Mouse (Mus musculus) embryonic facial prominence, embryonic 13.5 days (tissue): ENCODE data around the gene Tbc1d1. TPM values are rescaled to one million over a fixed set of nuclear protein-coding genes. Genes with fewer than 3 reads are reported as not detected.
"Not testable (repeated sequence)": the region's sequence is repeated elsewhere in the genome, so short reads cannot be mapped to it uniquely, and the experiment has no call there.

Experiments used
- ATAC-seq: fragments of 200-750 bp; cut with Nextera tagmentation; 2 replicates; pipeline ENCODE4 v1.8.0; 2017; ENCODE audit warnings: low read depth; ENCODE audit not compliant: insufficient number of reproducible peaks, insufficient read depth, low FRiP score, low TSS enrichment
- H3K27ac ChIP-seq: fragments of 300-500 bp; sonication (generic); 2 replicates; pipeline ENCODE4 v1.5.1; 2015; ENCODE audit warnings: moderate library complexity, mild to moderate bottlenecking, inconsistent platforms
- H3K27me3 ChIP-seq: fragments of 300-500 bp; sonication (generic); 2 replicates; pipeline ENCODE4 v1.6.1; 2015; ENCODE audit warnings: mild to moderate bottlenecking, inconsistent platforms
- H3K36me3 ChIP-seq: fragments of 300-500 bp; sonication (generic); 2 replicates; pipeline ENCODE4 v1.6.1; 2015; ENCODE audit warnings: mild to moderate bottlenecking, inconsistent platforms
- H3K4me1 ChIP-seq: fragments of 300-500 bp; sonication (generic); 2 replicates; pipeline ENCODE4 v1.6.1; 2015; ENCODE audit warnings: inconsistent platforms
- H3K4me2 ChIP-seq: fragments of 300-500 bp; sonication (generic); 2 replicates; pipeline ENCODE4 v1.6.1; 2015; ENCODE audit warnings: moderate library complexity, mild to moderate bottlenecking, inconsistent platforms
- H3K4me3 ChIP-seq: fragments of 300-500 bp; sonication (generic); 2 replicates; pipeline ENCODE4 v1.5.1; 2015; ENCODE audit warnings: mild to moderate bottlenecking, inconsistent platforms
- H3K9ac ChIP-seq: fragments of 300-500 bp; sonication (generic); 2 replicates; pipeline ENCODE4 v1.6.1; 2015; ENCODE audit warnings: mild to moderate bottlenecking, inconsistent platforms
- H3K9me3 ChIP-seq: fragments of 300-500 bp; sonication (generic); 2 replicates; pipeline ENCODE4 v1.6.1; 2016; ENCODE audit warnings: inconsistent platforms
- WGBS: fragments of 180-500 bp; shearing (Covaris S2); methylation state at CpG from one replicate; pipeline ENCODE4 v1.1.7; 2015; ENCODE audit warnings: mixed read lengths; 5-methylcytosine and 5-hydroxymethylcytosine counted together
- polyA plus RNA-seq: library from polyadenylated mRNA; unstranded; fragments of >200 nt; fragmentation: Nextera tagmentation; extraction: Ambion mirVana; gene quantifications from 2 replicates; pipeline ENCODE4 v1.2.1, GENCODE M21; 2015

Gene Tbc1d1
- polyA plus RNA-seq, 1 experiment from 2014 or later = 21.6 TPM

DNA sequence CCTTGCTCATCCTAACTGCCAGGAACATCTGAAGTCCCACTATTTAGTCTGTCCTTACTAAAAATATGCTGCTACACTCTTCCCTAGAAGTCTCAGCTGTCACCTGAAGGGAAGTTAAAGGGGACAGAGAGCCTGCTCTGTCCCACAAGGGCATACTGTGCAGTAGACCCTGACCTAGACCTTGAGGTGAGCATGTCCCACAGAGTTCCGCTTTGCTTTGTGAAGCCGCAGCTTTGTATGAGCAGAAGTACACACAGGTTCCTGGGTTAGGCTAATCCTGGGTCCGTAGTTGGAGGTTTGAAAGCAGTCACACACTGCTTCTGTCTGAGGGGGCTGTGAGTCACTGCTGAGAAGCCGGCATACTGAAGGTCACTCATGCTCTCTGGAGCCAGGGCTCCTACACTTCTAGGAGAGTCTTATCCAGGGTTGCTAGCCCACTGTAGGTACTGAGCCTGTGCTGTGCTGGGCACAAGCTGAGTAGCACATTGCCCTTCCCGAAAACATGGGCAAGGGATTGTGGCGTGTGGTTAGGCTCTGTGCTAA is 190.3 kb downstream of the Tbc1d1 start:
- no peak overlapping the region for H3K27ac ChIP-seq
- ATAC-seq = no peak
- no peaks in the 10 kb centered on the region for H3K9me3 ChIP-seq
- H3K36me3 ChIP-seq = peaks cover 31% of the 10 kb centered on the region
- H3K27me3 ChIP-seq = no peaks in the 10 kb centered on the region
- no peak overlapping the region for H3K4me3 ChIP-seq
- 92% methylated on average over 6 of the region's 6 CpGs for WGBS
- no peak overlapping the region for H3K4me2 ChIP-seq
- 0 out of 2 replicates have a peak, but pooled peaks cover 5% of the 10 kb centered on the region for H3K4me1 ChIP-seq
- H3K9ac ChIP-seq = no peak overlapping the region

DNA sequence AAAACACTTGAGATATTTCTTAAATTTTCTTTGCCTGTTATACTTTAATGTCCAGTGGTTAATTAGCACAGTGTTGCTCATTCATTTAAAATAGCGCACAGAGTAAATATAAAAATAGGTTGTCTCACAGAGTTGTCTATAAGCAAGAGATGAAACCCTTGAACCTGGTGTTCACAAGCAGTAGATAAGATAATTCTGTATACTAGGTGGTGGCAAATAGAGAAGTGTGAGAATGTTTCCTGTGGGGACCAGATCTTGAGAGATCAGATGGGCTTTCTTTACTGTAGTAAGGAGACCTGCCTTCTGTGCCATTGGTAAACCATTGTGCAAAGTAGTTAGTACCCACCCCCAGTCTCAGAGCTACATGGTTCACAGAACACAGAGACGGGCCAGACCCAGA is 192.1 kb downstream of the Tbc1d1 start:
- Histone ChIP-seq H3K4me3 (no peak overlapping the region), H3K4me1 (0 out of 2 replicates have a peak, but pooled peaks cover 5% of the 10 kb centered on the region), H3K9me3 (no peaks in the 10 kb centered on the region), H3K9ac (no peak overlapping the region), H3K36me3 (peaks cover 35% of the 10 kb centered on the region), H3K27me3 (no peaks in the 10 kb centered on the region), H3K27ac (no peak overlapping the region), H3K4me2 (no peak overlapping the region)
- no peak for ATAC-seq
- WGBS = over 99% methylated on average over 2 of the region's 2 CpGs

DNA sequence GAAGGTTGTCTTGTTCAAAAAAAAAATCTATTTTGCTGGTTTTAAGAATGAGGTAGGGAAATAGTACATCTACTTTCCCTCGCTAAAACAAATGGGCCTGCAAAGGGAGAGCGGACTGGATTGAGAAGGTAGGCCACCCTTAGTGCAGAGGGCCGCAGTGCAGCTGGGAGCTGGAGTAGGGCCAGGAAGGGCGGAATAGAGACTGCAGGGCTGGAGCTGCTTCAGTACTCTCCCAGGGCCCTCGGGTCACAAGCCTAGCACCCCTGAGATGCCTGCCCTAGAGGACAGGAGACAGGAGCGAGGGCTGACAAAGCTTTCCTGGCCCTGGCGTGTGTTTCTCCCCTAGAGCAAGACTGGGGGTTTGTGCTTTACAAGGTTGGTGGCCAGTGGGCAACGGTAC is 192.7 kb downstream of the Tbc1d1 start:
- 89% methylated on average over 8 of the region's 8 CpGs for WGBS
- H3K9ac ChIP-seq = no peak overlapping the region
- H3K27ac ChIP-seq = no peak overlapping the region
- no peak for ATAC-seq
- peaks cover 35% of the 10 kb centered on the region for H3K36me3 ChIP-seq
- H3K4me1 ChIP-seq = 0 out of 2 replicates have a peak, but pooled peaks cover 5% of the 10 kb centered on the region
- no peaks in the 10 kb centered on the region for H3K27me3 ChIP-seq
- H3K9me3 ChIP-seq = no peaks in the 10 kb centered on the region
- no peak overlapping the region for H3K4me3 ChIP-seq
- no peak overlapping the region for H3K4me2 ChIP-seq

DNA sequence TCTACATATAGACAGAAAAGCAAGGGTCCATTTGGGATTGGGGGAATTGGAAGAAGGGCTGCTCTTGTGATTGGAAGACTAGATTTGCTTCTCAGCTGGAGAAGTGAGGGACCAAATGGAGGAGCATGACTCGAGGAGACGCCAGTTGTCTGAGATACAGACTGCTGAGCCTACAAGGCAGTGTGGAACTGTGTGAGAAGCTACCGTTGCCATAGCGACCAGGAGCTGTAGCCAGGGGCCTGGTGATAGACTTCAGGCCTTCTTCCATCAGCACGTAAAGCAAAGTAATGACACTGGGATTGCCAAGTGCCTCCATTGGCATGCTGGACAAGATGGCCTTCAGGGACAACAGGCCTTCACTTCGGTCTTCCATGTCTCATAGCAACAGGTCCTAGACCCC is 195.9 kb downstream of the Tbc1d1 start:
- WGBS = 93% methylated on average over 6 of the region's 6 CpGs
- Histone ChIP-seq H3K4me3 (no peak overlapping the region), H3K27me3 (no peaks in the 10 kb centered on the region), H3K4me2 (no peak overlapping the region), H3K9me3 (no peaks in the 10 kb centered on the region), H3K36me3 (peaks cover 24% of the 10 kb centered on the region), H3K9ac (no peak overlapping the region), H3K4me1 (no peaks in the 10 kb centered on the region), H3K27ac (no peak overlapping the region)
- no peak for ATAC-seq

DNA sequence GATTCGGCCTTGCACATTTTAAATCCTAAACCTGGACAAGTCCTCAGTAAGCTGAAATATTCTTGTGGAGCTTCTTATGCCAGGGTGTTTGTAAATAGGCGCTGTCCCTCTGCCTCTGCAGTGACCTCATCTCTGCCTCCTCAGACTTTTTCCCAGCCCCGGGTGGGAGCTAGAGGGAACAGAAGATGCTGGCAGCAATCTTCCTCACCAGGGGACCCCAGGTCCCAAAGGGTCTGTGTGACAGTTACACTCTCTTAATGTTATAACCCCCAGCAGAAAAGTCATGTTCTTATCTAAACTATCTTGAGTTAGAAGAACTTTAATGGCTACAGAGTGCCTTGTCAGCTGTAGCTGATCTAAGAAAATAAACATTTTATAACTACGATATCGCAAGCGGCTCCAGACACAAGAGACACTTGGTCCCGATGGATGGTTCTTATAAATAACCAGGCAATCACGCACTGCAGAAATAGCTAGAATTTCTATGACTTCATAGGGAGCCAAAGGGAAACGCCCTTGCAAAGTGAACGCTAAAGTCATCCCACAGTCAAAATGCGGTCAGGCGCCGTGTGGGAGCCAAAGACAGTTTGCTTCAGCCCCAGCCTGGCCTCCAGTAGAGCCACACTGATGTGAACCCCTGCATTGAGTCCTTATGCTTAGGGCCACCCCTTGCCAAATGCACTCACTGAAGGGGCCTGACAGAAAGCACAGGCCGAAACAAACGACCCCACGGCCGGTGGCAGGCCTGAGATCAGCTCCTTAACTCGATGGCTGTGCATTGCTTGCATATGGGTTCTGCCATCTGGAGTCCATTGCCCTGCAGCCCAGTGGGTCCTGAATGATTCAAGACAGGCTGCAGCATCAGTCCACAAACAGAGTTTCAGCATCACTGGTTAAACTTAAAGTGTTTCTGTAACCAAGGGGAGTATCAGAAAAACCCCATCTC is 202.8 kb downstream of the Tbc1d1 start:
- H3K9ac ChIP-seq = no peak overlapping the region
- H3K4me3 ChIP-seq = no peak overlapping the region
- no peak overlapping the region for H3K4me2 ChIP-seq
- peak overlapping the region; percentile 60 for H3K27ac ChIP-seq
- H3K4me1 ChIP-seq = peaks cover 21% of the 10 kb centered on the region
- 0 out of 2 replicates have a peak, but pooled peaks cover 2% of the 10 kb centered on the region for H3K9me3 ChIP-seq
- ATAC-seq = no peak
- no peaks in the 10 kb centered on the region for H3K36me3 ChIP-seq
- no peaks in the 10 kb centered on the region for H3K27me3 ChIP-seq
- WGBS = 49% methylated on average over 18 of the region's 18 CpGs

DNA sequence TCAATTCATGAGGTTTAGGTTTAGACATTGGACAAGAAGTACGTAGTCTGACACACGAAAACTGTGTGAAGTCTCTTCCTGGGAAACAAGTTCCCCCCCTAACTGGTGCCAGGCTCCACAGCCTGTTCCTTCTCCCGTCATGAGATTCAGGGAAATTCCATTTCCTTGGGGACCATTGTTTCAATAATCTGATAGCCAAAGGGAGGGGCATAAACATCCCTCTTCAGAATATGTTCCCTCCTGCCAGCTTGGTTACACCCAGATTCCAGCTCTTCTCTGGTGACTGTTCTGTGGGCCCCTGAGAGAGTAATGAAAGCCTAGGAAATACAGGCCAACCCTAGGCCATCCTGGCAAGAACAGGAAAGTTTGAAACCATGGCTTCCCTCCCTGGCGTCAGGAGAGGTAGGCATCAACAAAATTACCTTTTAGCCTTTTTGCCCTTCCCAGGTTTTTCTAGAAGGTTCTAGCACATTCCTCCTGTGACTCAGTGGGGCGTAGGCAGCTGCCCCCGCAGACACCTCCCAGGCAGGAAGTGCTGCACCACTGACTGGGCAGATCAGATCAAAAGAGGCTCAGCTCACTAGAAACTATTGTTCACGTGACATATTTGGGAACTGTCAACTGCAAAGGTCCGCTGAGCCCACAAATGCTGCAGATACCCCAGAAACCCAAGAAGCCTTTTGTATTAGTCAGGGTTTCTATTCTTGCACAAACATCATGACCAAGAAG is 204.2 kb downstream of the Tbc1d1 start:
- H3K9me3 ChIP-seq = 0 out of 2 replicates have a peak, but pooled peaks cover 2% of the 10 kb centered on the region
- H3K4me1 ChIP-seq = peaks cover 34% of the 10 kb centered on the region
- 74% methylated on average over 8 of the region's 8 CpGs for WGBS

DNA sequence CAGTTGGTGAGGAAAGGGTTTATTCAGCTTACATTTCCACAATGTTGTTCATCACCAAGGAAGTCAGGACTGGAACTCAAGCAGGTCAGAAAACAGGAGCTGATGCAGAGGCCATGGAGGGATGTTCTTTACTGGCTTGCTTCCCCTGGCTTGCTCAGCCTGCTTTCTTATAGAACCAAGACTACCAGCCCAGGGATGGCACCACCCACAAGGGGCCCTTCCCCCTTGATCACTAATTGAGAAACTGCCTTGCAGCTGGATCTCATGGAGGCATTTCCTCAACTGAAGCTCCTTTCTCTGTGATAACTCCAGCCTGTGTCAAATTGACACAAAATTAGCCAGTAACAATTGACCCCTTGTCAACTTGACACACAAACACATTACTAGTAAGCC is 204.8 kb downstream of the Tbc1d1 start:
- not testable (repeated sequence) for H3K9me3 ChIP-seq, H3K4me3 ChIP-seq, H3K27ac ChIP-seq, H3K36me3 ChIP-seq, H3K9ac ChIP-seq, H3K27me3 ChIP-seq, H3K4me2 ChIP-seq, ATAC-seq
- H3K4me1 ChIP-seq = peaks cover 40% of the 10 kb centered on the region

More for the DNA sequence above, 204.2 kb downstream of the Tbc1d1 start:
- H3K4me3 ChIP-seq = no peak overlapping the region
- H3K27ac ChIP-seq = 0 out of 2 replicates have a peak overlapping the region, but pooled peaks have one; percentile 60
- no peaks in the 10 kb centered on the region for H3K36me3 ChIP-seq
- H3K9ac ChIP-seq = no peak overlapping the region
- no peaks in the 10 kb centered on the region for H3K27me3 ChIP-seq
- H3K4me2 ChIP-seq = no peak overlapping the region
- no peak for ATAC-seq

DNA sequence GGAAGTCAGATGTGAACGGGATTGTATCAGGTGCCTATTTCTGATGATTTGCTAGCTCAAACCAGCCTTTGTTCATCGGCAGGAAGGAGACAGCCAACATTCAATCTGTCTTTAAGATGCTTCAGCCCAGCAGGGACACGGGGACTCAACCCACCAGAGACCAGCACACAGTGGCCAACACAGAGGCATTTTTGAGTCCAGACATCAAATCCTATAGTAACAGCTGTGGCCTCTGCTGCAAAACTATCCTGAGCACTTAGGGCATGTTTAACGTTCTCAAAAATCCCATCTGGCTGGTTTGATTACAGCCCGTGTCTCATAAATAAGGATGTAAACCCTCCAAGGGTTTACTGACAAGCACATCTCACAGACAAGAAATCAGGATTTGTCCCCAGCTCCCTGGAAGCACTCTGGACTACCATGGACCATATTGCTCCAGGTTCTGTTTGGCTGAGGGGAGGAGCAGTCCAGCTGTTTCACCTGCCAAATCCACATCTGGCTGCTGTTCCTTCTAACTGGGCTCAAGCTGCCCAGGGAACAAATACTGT is 207.8 kb downstream of the Tbc1d1 start:
- no peaks in the 10 kb centered on the region for H3K36me3 ChIP-seq
- WGBS = 45% methylated on average over 5 of the region's 5 CpGs
- no peak overlapping the region for H3K9ac ChIP-seq
- H3K9me3 ChIP-seq = 0 out of 2 replicates have a peak, but pooled peaks cover 2% of the 10 kb centered on the region
- H3K27me3 ChIP-seq = no peaks in the 10 kb centered on the region
- H3K27ac ChIP-seq = peak overlapping the region; percentile 80
- H3K4me3 ChIP-seq = no peak overlapping the region
- H3K4me1 ChIP-seq = peaks cover 49% of the 10 kb centered on the region
- no peak for ATAC-seq
- H3K4me2 ChIP-seq = no peak overlapping the region

DNA sequence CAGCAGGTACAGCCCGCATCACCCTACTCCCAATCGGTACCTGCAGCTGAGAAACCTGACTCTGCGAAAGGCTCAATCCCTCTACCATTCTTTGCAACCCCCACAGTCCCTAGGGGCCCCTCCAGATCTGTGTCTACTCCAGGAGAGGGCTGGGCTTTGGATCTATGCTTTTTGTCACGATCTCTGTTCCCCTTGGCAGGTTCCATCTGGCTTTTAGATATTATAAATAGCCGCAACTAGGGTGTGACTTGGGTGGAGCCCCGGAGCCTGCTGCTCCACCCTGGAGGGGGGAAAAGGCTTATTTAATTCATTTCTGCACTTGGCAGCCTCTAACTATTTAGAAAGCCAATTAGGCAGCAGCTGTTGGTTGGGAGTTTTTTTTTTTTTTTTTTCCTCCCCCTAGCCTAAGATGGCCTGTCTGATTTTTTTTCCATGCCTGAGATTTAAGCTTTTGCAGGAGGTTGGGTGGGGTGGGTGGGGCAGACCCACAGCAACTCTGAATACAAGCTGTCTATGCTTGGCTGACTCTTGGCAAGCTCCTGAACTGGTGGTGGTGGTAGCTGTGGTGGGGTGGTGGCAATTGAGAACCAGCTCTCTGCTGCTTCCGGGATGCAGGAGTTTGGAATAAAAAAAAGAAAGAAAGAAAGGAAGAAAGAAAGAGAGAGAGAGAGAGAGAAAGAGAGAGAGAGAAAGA is 208.5 kb downstream of the Tbc1d1 start:
- H3K9ac ChIP-seq = no peak overlapping the region
- ATAC-seq = peak; percentile 63; the same call in 1 of the 2 replicates
- peaks cover 45% of the 10 kb centered on the region for H3K4me1 ChIP-seq
- no peaks in the 10 kb centered on the region for H3K27me3 ChIP-seq
- peak overlapping the region; percentile 2; the same call in 1 of the 2 replicates for H3K4me2 ChIP-seq
- no peak overlapping the region for H3K4me3 ChIP-seq
- WGBS = 43% methylated on average over 7 of the region's 7 CpGs
- H3K9me3 ChIP-seq = 0 out of 2 replicates have a peak, but pooled peaks cover 2% of the 10 kb centered on the region
- no peaks in the 10 kb centered on the region for H3K36me3 ChIP-seq
- peak overlapping the region; percentile 80 for H3K27ac ChIP-seq

DNA sequence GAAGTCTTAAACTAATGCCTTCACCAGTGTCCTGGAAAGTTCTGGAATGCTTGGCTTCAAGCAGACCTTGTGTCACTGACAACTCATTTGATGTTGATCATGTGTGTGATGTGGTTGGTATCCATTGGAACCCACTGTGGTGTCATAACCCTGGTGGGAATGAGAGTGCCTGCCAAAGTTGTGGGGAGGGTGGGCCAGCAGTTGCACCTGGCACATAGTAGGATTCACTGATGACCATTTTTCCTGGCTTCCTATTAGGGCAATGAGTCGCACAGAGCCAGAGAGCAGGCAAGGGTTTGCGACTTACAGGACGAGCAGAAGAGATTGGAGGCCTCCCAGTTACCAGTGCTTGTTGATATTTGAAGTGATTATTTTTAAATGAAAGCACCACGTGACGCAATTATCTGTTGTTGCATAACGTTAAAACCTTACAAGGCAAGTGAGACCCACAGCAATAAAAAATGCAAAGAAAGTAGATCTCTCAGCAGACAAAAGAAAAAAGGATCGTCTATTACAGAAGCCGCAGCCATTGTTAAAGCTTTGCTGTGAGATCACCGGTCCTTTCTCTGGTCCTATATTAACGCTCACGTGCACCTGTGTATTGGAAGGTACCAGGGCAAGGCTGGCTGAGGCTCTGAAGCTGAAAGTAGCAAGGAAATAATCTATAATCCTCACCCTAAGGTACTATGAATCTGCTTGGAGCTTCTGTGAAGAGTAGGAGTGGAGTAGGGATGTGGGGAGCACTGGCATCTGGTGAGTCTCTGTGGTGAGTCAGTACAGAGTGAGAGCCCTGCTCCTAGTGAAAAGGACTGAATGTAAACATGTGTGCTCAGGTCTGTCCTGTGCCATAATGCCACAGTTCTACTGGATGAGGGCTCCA is 209.3 kb downstream of the Tbc1d1 start:
- H3K9me3 ChIP-seq = 0 out of 2 replicates have a peak, but pooled peaks cover 2% of the 10 kb centered on the region
- no peak for ATAC-seq

More for the DNA sequence above, 209.3 kb downstream of the Tbc1d1 start:
- Histone ChIP-seq H3K27ac (peak overlapping the region; percentile 48), H3K36me3 (no peaks in the 10 kb centered on the region), H3K4me2 (0 out of 2 replicates have a peak overlapping the region, but pooled peaks have one; percentile 2), H3K27me3 (no peaks in the 10 kb centered on the region), H3K4me3 (no peak overlapping the region), H3K4me1 (peaks cover 41% of the 10 kb centered on the region), H3K9ac (no peak overlapping the region)
- 85% methylated on average over 11 of the region's 11 CpGs for WGBS
